Mouse (Mus musculus) ES-E14 (cell line): ENCODE measurements at regions not wholly inside any gene's neighbourhood (a gene's known extent, or its start where the extent isn't known, plus 50 kb on each side); places are given as distances from the start of the nearest gene placed in this dataset.

Source experiments
- DNase-seq: peaks from one replicate; pipeline ENCODE4 v3.0.0-alpha.2; 2013; ENCODE audit warnings: low read depth, low spot score
- H3K27ac ChIP-seq: 2 replicates; pipeline ENCODE4 v1.5.1; 2012; ENCODE audit warnings: low read depth, mild to moderate bottlenecking, low read length, moderate library complexity, mixed read lengths; ENCODE audit not compliant: poor library complexity, insufficient read depth, severe bottlenecking
- H3K36me3 ChIP-seq: 2 replicates; pipeline ENCODE4 v1.6.1; 2012; ENCODE audit warnings: mild to moderate bottlenecking, low read length, moderate library complexity, mixed read lengths; ENCODE audit not compliant: control insufficient read depth, poor library complexity, insufficient read depth, severe bottlenecking
- H3K4me1 ChIP-seq, 2 experiments: fragments of 150-350 bp in 1 of 2; sonication (generic) in 1 of 2; 2 replicates each; pipeline ENCODE4 v1.6.1; 2012; ENCODE audit warnings: low read length in 2 of 2, mild to moderate bottlenecking in 1 of 2, mixed read lengths in 1 of 2; ENCODE audit not compliant: control insufficient read depth in 2 of 2, insufficient read depth in 2 of 2, poor library complexity in 1 of 2
- H3K4me3 ChIP-seq, 2 experiments: fragments of 150-350 bp in 1 of 2; sonication (generic) in 1 of 2; 2 replicates each; pipeline ENCODE4 v1.5.1; 2012; ENCODE audit warnings: low read length in 2 of 2, low read depth in 1 of 2, mild to moderate bottlenecking in 1 of 2, mixed read lengths in 1 of 2; ENCODE audit not compliant: insufficient read depth in 1 of 2, poor library complexity in 1 of 2, severe bottlenecking in 1 of 2
- H3K9ac ChIP-seq: 2 replicates; pipeline ENCODE4 v1.6.1; 2012; ENCODE audit warnings: low read depth, mild to moderate bottlenecking, low read length, mixed read lengths; ENCODE audit not compliant: poor library complexity, insufficient read depth, severe bottlenecking
- H3K9me3 ChIP-seq: fragments of 150-350 bp; sonication (generic); 2 replicates; pipeline ENCODE4 v1.6.1; 2012; ENCODE audit warnings: low read depth, mild to moderate bottlenecking, low read length; ENCODE audit not compliant: control insufficient read depth, insufficient read depth
- CHD2 ChIP-seq: IDR thresholded peaks from 2 replicates; pipeline ENCODE4 v1.6.1; 2014; ENCODE audit warnings: mild to moderate bottlenecking, low read depth, low read length, inconsistent platforms
- HCFC1 ChIP-seq: IDR thresholded peaks from 2 replicates; pipeline ENCODE4 v1.6.1; 2012; ENCODE audit warnings: low read length, inconsistent platforms, borderline replicate concordance; ENCODE audit not compliant: insufficient read depth
- MAFK ChIP-seq: IDR thresholded peaks from 2 replicates; pipeline ENCODE4 v1.6.1; 2014; ENCODE audit warnings: mild to moderate bottlenecking, low read depth, low read length, inconsistent platforms; ENCODE audit not compliant: insufficient read depth
- ZC3H11A ChIP-seq: IDR thresholded peaks from 2 replicates; pipeline ENCODE4 v1.6.1; 2012; ENCODE audit warnings: low read depth, mild to moderate bottlenecking, inconsistent platforms, low read length, borderline replicate concordance
- ZNF384 ChIP-seq: IDR thresholded peaks from 2 replicates; pipeline ENCODE4 v1.6.1; 2012; ENCODE audit warnings: low read depth, low read length, inconsistent platforms
- in situ Hi-C, 2 experiments: fragments of 600-800 bp; cut with MboI; formaldehyde crosslinking; loops; one replicate each; pipeline ENCODE4 v1.15.1; 2025; ENCODE audit warnings: low sequenced_read_pairs in 2 of 2, inconsistent platforms in 1 of 2; ENCODE audit not compliant: unreplicated experiment in 2 of 2

DNA sequence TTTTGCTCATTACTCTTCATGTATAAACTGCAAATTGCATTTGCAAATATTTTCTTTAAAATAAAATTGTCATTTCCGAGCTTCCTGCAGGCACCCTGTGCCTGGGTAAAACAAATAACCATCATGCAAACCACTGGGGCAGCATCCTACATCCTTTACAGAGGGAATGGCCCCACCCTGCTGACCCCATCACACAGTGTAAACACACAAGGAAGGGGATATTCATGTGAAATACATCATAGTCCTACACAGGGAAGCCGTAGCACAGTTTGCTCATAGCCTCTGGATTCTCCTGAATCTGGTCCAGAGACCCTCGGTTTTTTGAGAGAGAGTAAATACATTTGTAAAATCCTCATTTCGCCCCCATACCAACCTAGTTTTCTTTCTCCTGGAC lies 138.2 kb downstream of the Dhx15 start:
- no peaks in the 10 kb centered on the region for H3K9me3 ChIP-seq
- in situ Hi-C loops: no loop called here
- no peaks in the 10 kb centered on the region for H3K4me1 ChIP-seq
- H3K36me3 ChIP-seq: no peaks in the 10 kb centered on the region
- no peak overlapping the region for H3K4me3 ChIP-seq
- H3K27ac ChIP-seq: no peak overlapping the region
- no peak for DNase-seq
- H3K9ac ChIP-seq: no peak overlapping the region
- TF ChIP-seq MAFK: no peak
- no peak for TF ChIP-seq ZC3H11A
- no peak for TF ChIP-seq CHD2
- TF ChIP-seq HCFC1: no peak
- no peak for TF ChIP-seq ZNF384

DNA sequence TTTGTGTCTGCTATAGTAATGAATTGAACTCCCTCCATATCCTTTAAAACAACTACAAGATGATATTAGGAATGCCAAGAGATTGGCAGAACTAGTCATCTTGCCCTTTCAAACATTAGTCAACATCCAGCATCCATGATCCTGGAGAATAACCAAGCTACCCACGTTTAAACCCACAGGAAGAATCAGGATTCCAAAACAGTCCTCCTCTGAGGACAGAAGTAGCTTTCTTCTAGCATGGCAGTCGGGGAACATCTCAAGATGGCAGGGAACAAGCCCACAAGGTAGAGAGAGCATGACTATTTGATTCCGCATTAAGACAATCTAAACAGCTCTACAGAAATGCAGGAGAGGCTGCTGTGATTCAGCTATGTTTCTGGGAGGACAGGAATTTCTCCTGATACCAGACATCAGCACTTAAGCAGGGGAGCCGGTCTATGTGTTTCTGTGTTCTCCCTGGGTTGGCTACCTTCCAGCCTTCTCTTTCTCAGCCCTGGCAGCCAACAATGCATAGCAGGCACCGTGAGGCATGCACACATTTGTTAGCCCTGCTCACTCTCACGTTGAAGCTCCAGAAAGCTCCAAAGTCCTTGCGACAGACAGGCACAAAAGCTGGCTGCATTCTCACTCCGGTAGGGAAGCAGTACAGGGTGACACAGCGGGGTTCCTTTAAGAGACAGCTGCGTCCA lies 138.8 kb downstream of the Dhx15 start:
- DNase-seq: no peak
- H3K9ac ChIP-seq: no peak overlapping the region
- no peaks in the 10 kb centered on the region for H3K36me3 ChIP-seq
- H3K4me1 ChIP-seq: no peaks in the 10 kb centered on the region
- no peaks in the 10 kb centered on the region for H3K9me3 ChIP-seq
- TF ChIP-seq ZNF384 (no peak), CHD2 (no peak), HCFC1 (no peak), MAFK (no peak), ZC3H11A (no peak)
- in situ Hi-C loops: no loop called here
- no peak overlapping the region for H3K27ac ChIP-seq
- H3K4me3 ChIP-seq: no peak overlapping the region

DNA sequence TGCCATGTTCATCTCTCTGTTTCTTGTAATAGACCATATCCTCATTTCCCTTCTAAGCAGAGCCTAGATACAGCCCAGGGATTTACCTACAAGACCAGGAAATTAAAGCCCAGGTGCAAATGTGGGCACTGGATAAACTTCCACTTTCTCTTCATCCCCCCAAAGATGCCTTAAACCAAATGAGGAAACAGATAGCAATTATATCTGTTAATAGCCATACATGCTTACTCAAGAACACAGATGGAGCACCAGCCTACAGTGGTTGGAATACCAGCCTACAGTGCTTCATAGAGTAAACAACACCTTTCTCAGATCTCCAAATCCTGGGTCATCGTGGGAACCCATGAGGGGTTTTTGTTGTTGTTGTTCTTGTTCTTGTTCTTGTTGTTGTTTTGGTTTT lies 141.5 kb downstream of the Dhx15 start:
- no peaks in the 10 kb centered on the region for H3K4me1 ChIP-seq
- DNase-seq: no peak
- H3K9me3 ChIP-seq: no peaks in the 10 kb centered on the region
- no peak overlapping the region for H3K27ac ChIP-seq
- H3K36me3 ChIP-seq: no peaks in the 10 kb centered on the region
- H3K4me3 ChIP-seq: no peak overlapping the region
- in situ Hi-C loops: no loop called here
- no peak overlapping the region for H3K9ac ChIP-seq
- no peak for TF ChIP-seq CHD2
- TF ChIP-seq MAFK: no peak
- no peak for TF ChIP-seq ZNF384
- no peak for TF ChIP-seq ZC3H11A
- no peak for TF ChIP-seq HCFC1

DNA sequence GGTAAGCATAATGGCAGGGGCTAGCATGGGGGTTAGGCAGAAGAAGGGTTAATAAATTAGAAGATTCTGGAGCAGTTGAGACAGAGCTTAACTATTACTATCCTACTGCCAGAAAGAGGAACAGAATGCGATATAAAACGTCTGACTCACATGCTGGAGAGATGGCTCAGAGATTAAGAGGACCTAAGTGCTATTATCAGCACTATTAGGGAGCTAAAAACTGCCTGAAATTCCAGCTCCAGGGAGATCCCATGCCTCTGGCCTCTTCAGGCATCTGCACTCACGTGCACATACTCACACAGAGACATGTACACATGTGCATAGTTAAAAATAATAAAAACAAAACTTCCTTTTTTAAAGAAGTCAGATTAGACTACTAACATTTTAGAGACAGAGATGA lies 143.6 kb downstream of the Dhx15 start:
- no peak overlapping the region for H3K4me3 ChIP-seq
- no peak for DNase-seq
- TF ChIP-seq CHD2 (no peak), ZC3H11A (no peak), ZNF384 (no peak), MAFK (no peak), HCFC1 (no peak)
- H3K27ac ChIP-seq: no peak overlapping the region
- no peaks in the 10 kb centered on the region for H3K9me3 ChIP-seq
- no peaks in the 10 kb centered on the region for H3K4me1 ChIP-seq
- H3K9ac ChIP-seq: no peak overlapping the region
- no peaks in the 10 kb centered on the region for H3K36me3 ChIP-seq
- in situ Hi-C loops: no loop called here
